Mouse (Mus musculus): ENCODE data around the gene Msi1. TPM values are rescaled to one million over a fixed set of nuclear protein-coding genes. Genes with fewer than 3 reads are reported as not detected.

Msi1 gene
- polyA plus RNA-seq, 1 experiment = 0.90 TPM

GRCm38 (mm10) chr5:115498307-115499240 is 69.2 kb downstream of the Msi1 start:
- H3K79me3 ChIP-seq (ENCODE audit: low read depth) = no peaks in the 10 kb centered on the region
- no peaks in the 10 kb centered on the region for H3K79me2 ChIP-seq (ENCODE audit: control insufficient read depth, insufficient read depth)
- no peak overlapping the region for H3ac ChIP-seq (ENCODE audit: control insufficient read depth, insufficient read length, low read depth)
- H3K27me3 ChIP-seq (ENCODE audit: control insufficient read depth, insufficient read depth, insufficient read length) = no peaks in the 10 kb centered on the region
- no peak overlapping the region for H3K4me3 ChIP-seq (ENCODE audit: insufficient read depth, poor library complexity, severe bottlenecking)
- no peaks in the 10 kb centered on the region for H3K36me3 ChIP-seq (ENCODE audit: control insufficient read depth, insufficient read depth)
- TF ChIP-seq MYOG (IDR thresholded peaks at IDR 0.05; ENCODE audit: control insufficient read depth, extremely low read depth, insufficient read length) (no peak), MAX (IDR thresholded peaks at IDR 0.05) (no peak), CEBPB (IDR thresholded peaks at IDR 0.05; ENCODE audit: low read depth) (no peak), USF1 (IDR thresholded peaks at IDR 0.05; ENCODE audit: low read depth) (no peak), MYOD1 (IDR thresholded peaks at IDR 0.05; ENCODE audit: control insufficient read depth, insufficient read length, low read depth) (no peak)

- H3K27me3 ChIP-seq (ENCODE audit: control insufficient read depth, insufficient read depth, insufficient read length) = no peaks in the 10 kb centered on the region
- no peak overlapping the region for H3ac ChIP-seq (ENCODE audit: control insufficient read depth, insufficient read length, low read depth)
- TF ChIP-seq MAX (IDR thresholded peaks at IDR 0.05) = no peak
- no peak for TF ChIP-seq FOSL1 (IDR thresholded peaks at IDR 0.05; ENCODE audit: insufficient read depth, low read length, poor library complexity, severe bottlenecking)
- TF ChIP-seq MYOD1 (IDR thresholded peaks at IDR 0.05; ENCODE audit: control insufficient read depth, insufficient read length, low read depth) = no peak
- no peak for TF ChIP-seq MYOG (IDR thresholded peaks at IDR 0.05; ENCODE audit: control insufficient read depth, extremely low read depth, insufficient read length)
- no peak for TF ChIP-seq USF1 (IDR thresholded peaks at IDR 0.05; ENCODE audit: low read depth)
- no peak for TF ChIP-seq CEBPB (IDR thresholded peaks at IDR 0.05; ENCODE audit: low read depth)
- TF ChIP-seq CTCF (IDR thresholded peaks at IDR 0.05; ENCODE audit: control insufficient read depth, insufficient read depth, insufficient read length) = no peak
- H3K79me2 ChIP-seq (ENCODE audit: control insufficient read depth, insufficient read depth) = no peaks in the 10 kb centered on the region
- no peaks in the 10 kb centered on the region for H3K36me3 ChIP-seq (ENCODE audit: control insufficient read depth, insufficient read depth)
- H3K4me3 ChIP-seq (ENCODE audit: insufficient read depth, poor library complexity, severe bottlenecking) = no peak overlapping the region
- H3K79me3 ChIP-seq (ENCODE audit: low read depth) = no peaks in the 10 kb centered on the region
Observed at GRCm38 (mm10) chr5:115500383-115500935, 71.1 kb downstream of the Msi1 start.

DNA sequence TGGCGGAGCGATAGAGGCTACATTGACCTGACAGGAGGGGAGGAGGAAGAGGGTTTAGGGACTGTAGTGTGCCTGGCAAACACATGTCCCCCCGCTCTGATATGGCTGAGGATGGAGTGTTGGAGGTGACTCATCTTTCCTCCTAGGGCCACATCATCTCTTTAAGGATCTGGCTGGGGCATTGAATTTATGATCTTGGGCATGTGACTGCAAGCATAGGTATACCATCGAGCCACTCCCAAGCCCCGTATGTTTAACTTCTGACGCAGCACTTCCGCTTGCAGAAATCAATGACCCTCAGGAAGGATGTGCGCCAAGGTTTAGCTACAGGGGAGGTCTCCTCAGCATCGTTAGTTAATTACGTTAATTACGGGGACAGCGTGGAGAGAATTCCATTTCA is 73.6 kb downstream of the Msi1 start:
- H3K79me2 ChIP-seq (ENCODE audit: control insufficient read depth, insufficient read depth) = peaks cover 15% of the 10 kb centered on the region
- H3K36me3 ChIP-seq (ENCODE audit: control insufficient read depth, insufficient read depth) = no peaks in the 10 kb centered on the region
- no peaks in the 10 kb centered on the region for H3K27me3 ChIP-seq (ENCODE audit: control insufficient read depth, insufficient read depth, insufficient read length)
- no peak overlapping the region for H3ac ChIP-seq (ENCODE audit: control insufficient read depth, insufficient read length, low read depth)
- H3K4me3 ChIP-seq (ENCODE audit: insufficient read depth, poor library complexity, severe bottlenecking) = no peak overlapping the region
- peaks cover 12% of the 10 kb centered on the region for H3K79me3 ChIP-seq (ENCODE audit: low read depth)
- TF ChIP-seq USF1 (IDR thresholded peaks at IDR 0.05; ENCODE audit: low read depth) = peak; percentile 77
- no peak for TF ChIP-seq MAX (IDR thresholded peaks at IDR 0.05)

Other genes with a start within 250 kb of the Msi1 start
- gene Cabp1, start 235.2 kb upstream of the Msi1 start, polyA plus RNA-seq (2012; fragmentation: generic; extraction: Trizol) = 0.12 TPM
- 141 TPM for gene Pop5, start 193.8 kb upstream of the Msi1 start, polyA plus RNA-seq (2012; fragmentation: generic; extraction: Trizol)
- 194 TPM for gene Rnf10, start 156.7 kb upstream of the Msi1 start, polyA plus RNA-seq (2012; fragmentation: generic; extraction: Trizol)
- gene Coq5, start 149.9 kb upstream of the Msi1 start, polyA plus RNA-seq (2012; fragmentation: generic; extraction: Trizol) = 27.6 TPM
- 690 TPM for gene Dynll1, start 128.6 kb upstream of the Msi1 start, polyA plus RNA-seq (2012; fragmentation: generic; extraction: Trizol)
- 113 TPM for gene Srsf9, start 102.4 kb upstream of the Msi1 start, polyA plus RNA-seq (2012; fragmentation: generic; extraction: Trizol)
- 9.3 TPM for gene Gatc, start 88.4 kb upstream of the Msi1 start, polyA plus RNA-seq (2012; fragmentation: generic; extraction: Trizol)
- gene Triap1, start 88.4 kb upstream of the Msi1 start, polyA plus RNA-seq (2012; fragmentation: generic; extraction: Trizol) = 36.8 TPM
- gene Cox6a1, start 80.6 kb upstream of the Msi1 start, polyA plus RNA-seq (2012; fragmentation: generic; extraction: Trizol) = 1,861 TPM
- gene Pla2g1b, start 36.7 kb downstream of the Msi1 start, polyA plus RNA-seq (2012; fragmentation: generic; extraction: Trizol) = not detected
- 9.2 TPM for gene Sirt4, start 55.1 kb downstream of the Msi1 start, polyA plus RNA-seq (2012; fragmentation: generic; extraction: Trizol)
- 46.8 TPM for gene Pxn, start 77.1 kb downstream of the Msi1 start, polyA plus RNA-seq (2012; fragmentation: generic; extraction: Trizol)
- gene Rplp0, start 129.9 kb downstream of the Msi1 start, polyA plus RNA-seq (2012; fragmentation: generic; extraction: Trizol) = 5,791 TPM
- 46.2 TPM for gene Gcn1l1, start 135.7 kb downstream of the Msi1 start, polyA plus RNA-seq (2012; fragmentation: generic; extraction: Trizol)
- 52.0 TPM for gene Rab35, start 202.3 kb downstream of the Msi1 start, polyA plus RNA-seq (2012; fragmentation: generic; extraction: Trizol)